ENCODE assay signal across 13 mouse cellular contexts in genomic region chr11:95504271-95504731, GRCm38 (mm10). TPM values are rescaled to one million over a fixed set of nuclear protein-coding genes. Genes with fewer than 3 reads are reported as not detected.
A peak's percentile ranks its signal among the peaks of the same experiment; 100 is the strongest.
DNase-seq lines count a peak whose midpoint lies in the region; ATAC-seq lines count a peak whose summit lies in the region.
"Had no signal": no experiment of that assay in that cellular context is flagged by ENCODE, and none has a peak within 500 bp of the region (broad histone marks: within the 10 kb centered on the region; RNA-seq: fewer than 3 reads in every experiment).

No protein-coding gene starts in this region.

- no peaks in the 10 kb centered on the region for H3K27me3 ChIP-seq in midbrain, embryonic 14.5 days (ENCODE audit: control insufficient read depth, insufficient read depth, low read length)
- H3K27me3 ChIP-seq in midbrain, embryonic 15.5 days (replicated peaks) = no peaks in the 10 kb centered on the region
- H3K27me3 ChIP-seq in limb, embryonic 10.5 days (ENCODE audit: low read depth, poor library complexity, severe bottlenecking) = peaks cover 24% of the 10 kb centered on the region

- no peak overlapping the region for H3K4me3 ChIP-seq in midbrain, embryonic 14.5 days (replicated peaks; ENCODE audit: low read depth, low read length)
- H3K4me3 ChIP-seq in midbrain, embryonic 15.5 days = no peak overlapping the region
- H3K4me3 ChIP-seq in limb, embryonic 10.5 days = no peak overlapping the region
- H3K4me3 ChIP-seq: liver, embryonic 15.5 days had no signal

- DNase-seq in heart, adult 18-20 months = peak; percentile 54 to 60
- no peak for DNase-seq in heart, postnatal 25 days (ENCODE audit: low spot score)
- no peak for DNase-seq in midbrain, embryonic 14.5 days
- DNase-seq in heart, adult 9 months (ENCODE audit: low spot score in 2 of 2) = peak; percentile 46 to 52
- DNase-seq in lung, postnatal 36 days = peak; percentile 52
- no peak for DNase-seq in ovary, adult 18-20 months (ENCODE audit: low spot score)
- no peak for DNase-seq in limb, embryonic 10.5 days (ENCODE audit: low spot score)
- DNase-seq: kidney, adult 18-20 months; right cerebral cortex, postnatal 25 days had no signal

- intact Hi-C loops in heart, postnatal 25 days (cut with DNase I) = no loop called here

- no peak overlapping the region for H3K9ac ChIP-seq in midbrain, embryonic 14.5 days (replicated peaks; ENCODE audit: low read length)
- no peak overlapping the region for H3K9ac ChIP-seq in midbrain, embryonic 15.5 days
- H3K9ac ChIP-seq: liver, embryonic 15.5 days had no signal

- WGBS in midbrain, embryonic 14.5 days = 32% methylated on average over 6 of the region's 6 CpGs
- whole genome bisulfite sequencing in midbrain, embryonic 15.5 days = 46% methylated on average over 6 of the region's 6 CpGs
- WGBS in limb, embryonic 10.5 days = 81% methylated on average over 6 of the region's 6 CpGs

- peak overlapping the region; percentile 41; the same call in 1 of the 2 replicates for H3K27ac ChIP-seq in midbrain, embryonic 14.5 days (replicated peaks; ENCODE audit: low read depth, low read length)
- H3K27ac ChIP-seq in midbrain, embryonic 15.5 days = no peak overlapping the region
- no peak overlapping the region for H3K27ac ChIP-seq in limb, embryonic 10.5 days
- H3K27ac ChIP-seq: liver, embryonic 15.5 days had no signal

- H3K36me3 ChIP-seq in midbrain, embryonic 14.5 days (ENCODE audit: control insufficient read depth, insufficient read depth, low read length) = no peaks in the 10 kb centered on the region
- no peaks in the 10 kb centered on the region for H3K36me3 ChIP-seq in midbrain, embryonic 15.5 days (replicated peaks)
- no peaks in the 10 kb centered on the region for H3K36me3 ChIP-seq in limb, embryonic 10.5 days
- H3K36me3 ChIP-seq: liver, embryonic 15.5 days had no signal

- no peak for ATAC-seq in midbrain, embryonic 14.5 days (ENCODE audit: low FRiP score, low TSS enrichment)
- no peak for ATAC-seq in midbrain, embryonic 15.5 days (replicated peaks)

- no peaks in the 10 kb centered on the region for H3K9me3 ChIP-seq in midbrain, embryonic 14.5 days (ENCODE audit: control insufficient read depth, low read length)
- H3K9me3 ChIP-seq in midbrain, embryonic 15.5 days = no peaks in the 10 kb centered on the region
- H3K9me3 ChIP-seq in limb, embryonic 10.5 days (replicated peaks) = no peaks in the 10 kb centered on the region
- H3K9me3 ChIP-seq: liver, embryonic 15.5 days had no signal

- H3K4me1 ChIP-seq in midbrain, embryonic 14.5 days (ENCODE audit: control insufficient read depth, insufficient read depth, low read length) = 0 out of 2 replicates have a peak, but pooled peaks cover 2% of the 10 kb centered on the region
- H3K4me1 ChIP-seq in midbrain, embryonic 15.5 days = 0 out of 2 replicates have a peak, but pooled peaks cover 5% of the 10 kb centered on the region
- peaks cover 27% of the 10 kb centered on the region for H3K4me1 ChIP-seq in limb, embryonic 10.5 days
- H3K4me1 ChIP-seq: liver, embryonic 15.5 days had no signal

- H3K4me2 ChIP-seq in midbrain, embryonic 14.5 days (ENCODE audit: low read length) = no peak overlapping the region
- H3K4me2 ChIP-seq in midbrain, embryonic 15.5 days = no peak overlapping the region
- H3K4me2 ChIP-seq: liver, embryonic 15.5 days; midbrain, embryonic 11.5 days had no signal

RNA-seq across cellular contexts. Expression of gene Nxph3, which starts 10.1 kb away (rescaled TPM):
- total RNA-seq in heart, adult 18-20 months (2021) = under 1 TPM; 0.47 to 0.64 TPM
- total RNA-seq in heart, postnatal 25 days (2021) = under 1 TPM; 0.62 to 0.64 TPM
- 1.9 and 4.6 TPM in 2 replicates for polyA plus RNA-seq in midbrain, embryonic 14.5 days (2014; fragmentation: Nextera tagmentation; extraction: Ambion mirVana)
- 3.2 and 4.4 TPM in 2 replicates for polyA plus RNA-seq in midbrain, embryonic 15.5 days (2015; fragmentation: Nextera tagmentation; extraction: Ambion mirVana)
- 0.38 and 0.66 TPM in 2 replicates for polyA plus RNA-seq in limb, embryonic 10.5 days (2016; fragmentation: Nextera tagmentation; extraction: Ambion mirVana)
- total RNA-seq: common myeloid progenitor, adult 5-6 weeks had no signal

Comparison
In these comparisons a context has a peak if more than half of its experiments do, and no peak if none do; other contexts are left out.
1. DNase-seq: peak in heart, adult 18-20 months (2 of 2), heart, adult 9 months (2 of 2) and lung, postnatal 36 days (single experiment); none in heart, postnatal 25 days (single experiment), midbrain, embryonic 14.5 days (single experiment), ovary, adult 18-20 months (single experiment) and limb, embryonic 10.5 days (single experiment).